Mouse (Mus musculus) lung, embryonic 16.5 days (tissue): ENCODE data around the gene Fhit. TPM values are rescaled to one million over a fixed set of nuclear protein-coding genes. Genes with fewer than 3 reads are reported as not detected.

Experiments
- ATAC-seq: fragments of 200-750 bp; cut with Nextera tagmentation; 2 replicates; pipeline ENCODE4 v1.8.0; 2017; ENCODE audit warnings: low read depth, mild to moderate bottlenecking, moderate library complexity
- H3K27ac ChIP-seq: fragments of 300-500 bp; sonication (generic); 2 replicates; pipeline ENCODE4 v1.5.1; 2014; ENCODE audit warnings: mild to moderate bottlenecking, control low read depth, low read length
- H3K27me3 ChIP-seq: fragments of 300-500 bp; sonication (generic); 2 replicates; pipeline ENCODE4 v1.6.1; 2014; ENCODE audit warnings: low read depth, low read length, mixed read lengths; ENCODE audit not compliant: control insufficient read depth, insufficient read depth
- H3K36me3 ChIP-seq: fragments of 300-500 bp; sonication (generic); 2 replicates; pipeline ENCODE4 v1.6.1; 2014; ENCODE audit warnings: low read length; ENCODE audit not compliant: control insufficient read depth, insufficient read depth
- H3K4me1 ChIP-seq: fragments of 300-500 bp; sonication (generic); replicated peaks from 2 replicates; pipeline ENCODE4 v1.6.1; 2014; ENCODE audit warnings: low read length, mixed read lengths; ENCODE audit not compliant: control insufficient read depth, insufficient read depth
- H3K4me2 ChIP-seq: fragments of 300-500 bp; sonication (generic); 2 replicates; pipeline ENCODE4 v1.6.1; 2014; ENCODE audit warnings: low read depth, low read length, control low read depth
- H3K4me3 ChIP-seq: fragments of 300-500 bp; sonication (generic); 2 replicates; pipeline ENCODE4 v1.5.1; 2014; ENCODE audit warnings: mild to moderate bottlenecking, low read length, control low read depth
- H3K9ac ChIP-seq: fragments of 300-500 bp; sonication (generic); 2 replicates; pipeline ENCODE4 v1.6.1; 2014; ENCODE audit warnings: low read length, control low read depth
- H3K9me3 ChIP-seq: fragments of 300-500 bp; sonication (generic); 2 replicates; pipeline ENCODE4 v1.6.1; 2016; ENCODE audit warnings: low read length; ENCODE audit not compliant: control insufficient read depth
- WGBS: fragments of 180-500 bp; shearing (Covaris S2); extraction: QIAGEN DNeasy Blood & Tissue Kit; methylation state at CpG from one replicate; pipeline ENCODE4 v1.1.7; 2014; 5-methylcytosine and 5-hydroxymethylcytosine counted together
- polyA plus RNA-seq: library from polyadenylated mRNA; unstranded; fragments of >200 nt; fragmentation: Nextera tagmentation; extraction: Ambion mirVana; gene quantifications from 2 replicates; pipeline ENCODE4 v1.2.1, GENCODE M21; 2015

Fhit gene
- polyA plus RNA-seq, 1 experiment from 2014 or later: 4.9 TPM

DNA sequence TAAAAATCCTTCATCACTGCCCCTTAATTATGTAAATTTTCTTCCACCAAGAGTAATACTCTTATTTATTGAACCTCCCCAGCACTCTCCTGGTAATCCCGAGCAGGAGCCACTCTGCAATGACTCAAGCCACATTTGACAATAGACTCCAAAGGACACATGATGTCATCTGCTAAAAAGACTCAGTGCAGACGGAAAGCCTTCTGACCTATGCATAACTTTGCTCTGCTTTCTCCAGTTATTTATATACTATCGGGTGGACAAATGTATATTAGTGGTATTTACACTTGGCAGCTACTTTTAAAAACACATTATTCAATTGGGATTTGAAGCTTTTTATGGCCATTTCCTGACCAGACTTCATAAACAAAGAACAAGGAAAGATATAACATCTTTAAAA lies 304.2 kb downstream of the Fhit start:
- Histone ChIP-seq H3K9ac (no peak overlapping the region), H3K4me2 (no peak overlapping the region), H3K9me3 (no peaks in the 10 kb centered on the region), H3K36me3 (no peaks in the 10 kb centered on the region), H3K27ac (no peak overlapping the region), H3K4me3 (no peak overlapping the region), H3K4me1 (no peaks in the 10 kb centered on the region), H3K27me3 (no peaks in the 10 kb centered on the region)
- WGBS: 24% methylated on average over 3 of the region's 3 CpGs
- ATAC-seq: no peak

DNA sequence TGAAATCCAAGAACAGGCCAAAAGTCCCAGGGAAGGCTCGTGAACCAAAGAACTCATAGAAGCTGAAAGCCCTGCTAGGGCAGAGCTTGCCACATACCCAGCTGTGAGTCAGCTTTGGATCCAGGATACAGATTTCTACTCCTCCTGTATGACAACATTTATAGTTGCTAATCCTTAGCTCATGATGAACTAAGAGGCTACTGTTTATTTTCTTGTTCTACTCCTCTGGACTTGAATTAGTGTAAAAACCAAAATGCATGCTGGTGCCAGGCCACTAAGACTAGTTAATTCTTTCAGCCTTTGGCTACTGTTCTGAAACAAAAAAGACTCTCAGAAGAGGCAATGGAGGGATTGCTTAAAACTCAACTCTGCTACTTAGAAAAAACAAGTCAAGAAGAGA lies 309.9 kb downstream of the Fhit start:
- WGBS: 70% methylated on average over 1 of the region's 1 CpGs
- Histone ChIP-seq H3K4me3 (no peak overlapping the region), H3K36me3 (no peaks in the 10 kb centered on the region), H3K4me1 (no peaks in the 10 kb centered on the region), H3K27ac (no peak overlapping the region), H3K9ac (no peak overlapping the region), H3K9me3 (no peaks in the 10 kb centered on the region), H3K4me2 (no peak overlapping the region), H3K27me3 (no peaks in the 10 kb centered on the region)
- ATAC-seq: no peak

- Histone ChIP-seq H3K4me2 (no peak overlapping the region), H3K9ac (no peak overlapping the region), H3K36me3 (no peaks in the 10 kb centered on the region), H3K27ac (no peak overlapping the region), H3K27me3 (no peaks in the 10 kb centered on the region), H3K9me3 (no peaks in the 10 kb centered on the region), H3K4me1 (no peaks in the 10 kb centered on the region), H3K4me3 (no peak overlapping the region)
- WGBS: 42% methylated on average over 1 of the region's 1 CpGs
- no peak for ATAC-seq
These were observed 325.8 kb downstream of the Fhit start for GRCm38 (mm10) chr14:10836001-10836400.

GRCm38 (mm10) chr14:10824819-10825218 lies 337.0 kb downstream of the Fhit start:
- Histone ChIP-seq H3K9me3 (no peaks in the 10 kb centered on the region), H3K4me3 (no peak overlapping the region), H3K36me3 (no peaks in the 10 kb centered on the region), H3K27me3 (no peaks in the 10 kb centered on the region), H3K9ac (no peak overlapping the region), H3K4me1 (no peaks in the 10 kb centered on the region), H3K27ac (no peak overlapping the region), H3K4me2 (no peak overlapping the region)
- 59% methylated on average over 4 of the region's 4 CpGs for WGBS
- ATAC-seq: no peak

- H3K27me3 ChIP-seq: no peaks in the 10 kb centered on the region
- H3K9ac ChIP-seq: no peak overlapping the region
- 40% methylated on average over 2 of the region's 2 CpGs for WGBS
- ATAC-seq: no peak
- no peaks in the 10 kb centered on the region for H3K9me3 ChIP-seq
- no peak overlapping the region for H3K27ac ChIP-seq
- H3K4me2 ChIP-seq: no peak overlapping the region
- no peaks in the 10 kb centered on the region for H3K4me1 ChIP-seq
- no peak overlapping the region for H3K4me3 ChIP-seq
- no peaks in the 10 kb centered on the region for H3K36me3 ChIP-seq
These were observed 348.3 kb downstream of the Fhit start for GRCm38 (mm10) chr14:10813551-10813950.

GRCm38 (mm10) chr14:10798489-10799180 lies 363.2 kb downstream of the Fhit start:
- Histone ChIP-seq H3K9me3 (no peaks in the 10 kb centered on the region), H3K36me3 (no peaks in the 10 kb centered on the region), H3K4me1 (no peaks in the 10 kb centered on the region), H3K4me2 (no peak overlapping the region), H3K9ac (no peak overlapping the region), H3K27me3 (no peaks in the 10 kb centered on the region), H3K27ac (no peak overlapping the region), H3K4me3 (no peak overlapping the region)
- 74% methylated on average over 4 of the region's 4 CpGs for WGBS
- no peak for ATAC-seq

DNA sequence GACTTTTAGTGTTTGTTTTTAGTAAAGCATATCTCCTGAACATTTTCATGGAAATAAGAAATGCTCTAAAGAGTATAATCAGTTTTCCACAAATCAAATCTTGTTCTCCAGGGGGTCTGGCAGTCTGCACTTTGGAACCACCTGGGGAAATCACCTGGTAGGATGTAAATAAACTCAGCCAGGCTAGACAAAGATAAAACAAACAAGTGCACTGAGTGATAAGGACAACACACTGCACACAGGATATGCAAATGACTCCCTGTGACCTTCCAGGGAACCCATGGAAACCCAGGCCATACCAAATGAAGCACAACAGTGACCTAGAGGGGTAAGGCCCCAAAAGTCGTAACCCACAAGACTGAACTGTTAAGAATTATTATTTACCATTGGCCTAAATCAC lies 364.2 kb downstream of the Fhit start:
- no peak overlapping the region for H3K9ac ChIP-seq
- no peak for ATAC-seq
- no peaks in the 10 kb centered on the region for H3K9me3 ChIP-seq
- WGBS: 63% methylated on average over 1 of the region's 1 CpGs
- no peak overlapping the region for H3K4me2 ChIP-seq
- no peaks in the 10 kb centered on the region for H3K4me1 ChIP-seq
- H3K27me3 ChIP-seq: no peaks in the 10 kb centered on the region
- H3K4me3 ChIP-seq: no peak overlapping the region
- no peak overlapping the region for H3K27ac ChIP-seq
- H3K36me3 ChIP-seq: no peaks in the 10 kb centered on the region

GRCm38 (mm10) chr14:10795498-10796075 lies 366.2 kb downstream of the Fhit start:
- H3K9me3 ChIP-seq: no peaks in the 10 kb centered on the region
- ATAC-seq: no peak
- WGBS: 53% methylated on average over 2 of the region's 2 CpGs
- H3K27me3 ChIP-seq: no peaks in the 10 kb centered on the region
- H3K36me3 ChIP-seq: no peaks in the 10 kb centered on the region
- no peak overlapping the region for H3K4me2 ChIP-seq
- H3K4me3 ChIP-seq: no peak overlapping the region
- H3K27ac ChIP-seq: no peak overlapping the region
- H3K9ac ChIP-seq: no peak overlapping the region
- H3K4me1 ChIP-seq: no peaks in the 10 kb centered on the region

- H3K4me3 ChIP-seq: no peak overlapping the region
- WGBS: 89% methylated on average over 3 of the region's 3 CpGs
- H3K27me3 ChIP-seq: no peaks in the 10 kb centered on the region
- no peaks in the 10 kb centered on the region for H3K36me3 ChIP-seq
- H3K9ac ChIP-seq: no peak overlapping the region
- no peak overlapping the region for H3K27ac ChIP-seq
- no peaks in the 10 kb centered on the region for H3K9me3 ChIP-seq
- no peak overlapping the region for H3K4me2 ChIP-seq
- no peak for ATAC-seq
- H3K4me1 ChIP-seq: no peaks in the 10 kb centered on the region
These were observed 377.9 kb downstream of the Fhit start for GRCm38 (mm10) chr14:10783929-10784328.
